Mouse (Mus musculus) ES-Bruce4 (cell line): ENCODE data around the gene Ptprr. TPM values are rescaled to one million over a fixed set of nuclear protein-coding genes. Genes with fewer than 3 reads are reported as not detected.
A peak's percentile ranks its signal among the peaks of the same experiment; 100 is the strongest.

Experiments
- H3K27ac ChIP-seq: 2 replicates; pipeline ENCODE4 v1.5.1; 2012; ENCODE audit warnings: low read length, inconsistent platforms; ENCODE audit not compliant: insufficient read depth
- H3K27me3 ChIP-seq: 2 replicates; pipeline ENCODE4 v1.6.1; 2012; ENCODE audit warnings: mild to moderate bottlenecking, low read length, inconsistent platforms; ENCODE audit not compliant: control insufficient read depth, poor library complexity, insufficient read depth, severe bottlenecking
- H3K36me3 ChIP-seq: 2 replicates; pipeline ENCODE4 v1.6.1; 2012; ENCODE audit warnings: inconsistent platforms, mild to moderate bottlenecking, low read length, moderate library complexity; ENCODE audit not compliant: control insufficient read depth, poor library complexity, insufficient read depth, severe bottlenecking
- H3K4me1 ChIP-seq: one replicate; pipeline ENCODE4 v1.8.1; 2011; ENCODE audit warnings: low read length; ENCODE audit not compliant: control insufficient read depth, insufficient read depth
- H3K4me3 ChIP-seq: 2 replicates; pipeline ENCODE4 v1.5.1; 2011; ENCODE audit warnings: low read depth, mild to moderate bottlenecking, low read length
- H3K9ac ChIP-seq: 2 replicates; pipeline ENCODE4 v1.6.1; 2012; ENCODE audit warnings: low read depth, mild to moderate bottlenecking, inconsistent platforms; ENCODE audit not compliant: poor library complexity, severe bottlenecking
- H3K9me3 ChIP-seq: replicated peaks from 2 replicates; pipeline ENCODE4 v1.6.1; 2012; ENCODE audit warnings: mild to moderate bottlenecking, low read length, inconsistent platforms; ENCODE audit not compliant: control insufficient read depth, poor library complexity, insufficient read depth, severe bottlenecking
- CTCF ChIP-seq: IDR thresholded peaks from one replicate; pipeline ENCODE4 v1.8.1; 2011; ENCODE audit warnings: low read depth, low read length
- EP300 ChIP-seq: IDR thresholded peaks from 2 replicates; pipeline ENCODE4 v1.6.1; 2011; ENCODE audit warnings: low read depth, low read length; ENCODE audit not compliant: insufficient read depth
- POLR2A ChIP-seq: IDR thresholded peaks from one replicate; pipeline ENCODE4 v1.8.1; 2011; ENCODE audit warnings: low read length; ENCODE audit not compliant: insufficient read depth
- polyA plus RNA-seq: library from polyadenylated mRNA; stranded (reverse); fragments of >200 nt; gene quantifications from 2 replicates; pipeline ENCODE4 v1.2.4, GENCODE M21; 2011; ENCODE audit warnings: low read depth; ENCODE audit not compliant: missing spikeins, insufficient read depth, insufficient read length

Gene Ptprr
- polyA plus RNA-seq, 1 experiment = not detected

DNA sequence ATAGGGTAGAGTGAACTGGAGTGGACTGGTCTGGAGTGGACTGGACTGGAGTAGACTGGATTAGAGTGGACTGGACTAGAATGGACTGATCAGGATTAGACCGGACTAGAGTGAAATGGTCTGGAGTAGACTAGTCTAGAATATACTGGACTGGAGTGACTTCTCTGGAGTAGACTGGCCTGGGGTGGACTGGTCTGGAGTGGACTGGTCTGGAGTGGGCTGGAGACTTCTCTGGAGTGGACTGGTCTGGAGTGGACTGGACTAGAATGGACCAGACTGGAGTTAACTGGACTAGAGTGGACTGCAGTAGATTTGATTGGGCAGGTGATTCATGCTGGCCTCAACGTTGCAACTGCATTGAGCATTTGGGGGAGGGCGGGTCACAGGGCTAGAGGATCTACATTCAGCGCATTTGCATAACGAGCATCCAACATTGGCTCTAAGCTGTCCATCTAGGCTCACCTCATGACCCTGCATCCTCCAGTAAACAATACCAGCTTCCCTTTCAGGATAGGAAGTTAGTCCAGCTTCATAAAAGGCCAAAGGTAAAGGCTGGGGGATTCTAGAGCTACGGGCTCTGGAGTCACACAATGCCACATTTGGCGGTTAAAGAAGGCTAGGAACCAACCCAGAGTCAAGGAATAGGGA lies 268.8 kb downstream of the Ptprr start:
- Histone ChIP-seq H3K9me3 (no peaks in the 10 kb centered on the region), H3K27ac (no peak overlapping the region), H3K4me1 (peaks cover 3% of the 10 kb centered on the region), H3K4me3 (no peak overlapping the region), H3K36me3 (no peaks in the 10 kb centered on the region), H3K27me3 (no peaks in the 10 kb centered on the region), H3K9ac (no peak overlapping the region)
- TF ChIP-seq POLR2A (no peak), CTCF (no peak), EP300 (no peak)

DNA sequence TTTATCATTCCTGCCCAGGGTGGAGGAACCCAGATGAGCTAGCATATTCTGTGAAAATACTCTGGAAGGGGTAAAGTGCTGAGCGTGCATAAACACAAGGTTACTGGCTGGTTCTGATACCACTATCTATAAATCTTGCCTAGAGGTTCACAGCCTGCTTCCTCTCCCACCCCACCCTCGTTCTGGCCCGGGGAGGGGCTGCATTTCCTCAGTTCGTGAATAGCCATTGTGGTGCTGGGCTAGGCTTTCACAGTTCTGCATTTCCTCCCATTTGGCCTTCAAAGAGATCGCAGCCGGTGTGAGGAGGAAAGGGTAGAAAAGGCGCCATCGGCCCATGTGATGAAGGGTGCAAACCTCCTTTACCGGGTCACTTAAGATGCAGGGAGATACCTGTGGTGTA lies 270.1 kb downstream of the Ptprr start:
- TF ChIP-seq EP300 (peak; percentile 36; the same call in 1 of the 2 replicates), POLR2A (no peak)
- no peak overlapping the region for H3K9ac ChIP-seq
- H3K27me3 ChIP-seq = no peaks in the 10 kb centered on the region
- no peak overlapping the region for H3K4me3 ChIP-seq
- H3K4me1 ChIP-seq = peaks cover 3% of the 10 kb centered on the region
- no peak overlapping the region for H3K27ac ChIP-seq
- H3K36me3 ChIP-seq = no peaks in the 10 kb centered on the region
- no peaks in the 10 kb centered on the region for H3K9me3 ChIP-seq

DNA sequence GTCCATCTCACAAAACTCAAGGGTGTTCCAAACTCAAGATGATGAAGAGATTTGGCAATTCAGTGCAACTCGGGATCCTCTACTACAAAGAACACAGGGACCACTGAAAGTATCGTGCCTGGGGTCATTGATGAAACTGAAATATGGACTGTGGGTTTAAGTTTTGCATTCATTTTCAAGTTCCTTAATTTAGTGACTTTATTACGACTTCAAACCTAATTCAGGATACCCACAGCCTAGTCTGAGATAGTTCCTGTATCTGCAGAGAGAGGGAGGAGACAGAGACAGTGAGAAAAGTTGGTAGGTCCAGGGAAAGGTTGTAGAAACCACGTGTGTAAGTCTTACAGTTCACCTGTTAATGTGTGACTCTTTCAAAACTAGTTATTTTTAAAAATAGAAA lies 272.5 kb downstream of the Ptprr start:
- H3K4me3 ChIP-seq = no peak overlapping the region
- H3K9me3 ChIP-seq = no peaks in the 10 kb centered on the region
- no peaks in the 10 kb centered on the region for H3K36me3 ChIP-seq
- no peak overlapping the region for H3K9ac ChIP-seq
- H3K27me3 ChIP-seq = no peaks in the 10 kb centered on the region
- no peak overlapping the region for H3K27ac ChIP-seq
- H3K4me1 ChIP-seq = peaks cover 3% of the 10 kb centered on the region
- no peak for TF ChIP-seq CTCF
- TF ChIP-seq POLR2A = no peak
- TF ChIP-seq EP300 = no peak

DNA sequence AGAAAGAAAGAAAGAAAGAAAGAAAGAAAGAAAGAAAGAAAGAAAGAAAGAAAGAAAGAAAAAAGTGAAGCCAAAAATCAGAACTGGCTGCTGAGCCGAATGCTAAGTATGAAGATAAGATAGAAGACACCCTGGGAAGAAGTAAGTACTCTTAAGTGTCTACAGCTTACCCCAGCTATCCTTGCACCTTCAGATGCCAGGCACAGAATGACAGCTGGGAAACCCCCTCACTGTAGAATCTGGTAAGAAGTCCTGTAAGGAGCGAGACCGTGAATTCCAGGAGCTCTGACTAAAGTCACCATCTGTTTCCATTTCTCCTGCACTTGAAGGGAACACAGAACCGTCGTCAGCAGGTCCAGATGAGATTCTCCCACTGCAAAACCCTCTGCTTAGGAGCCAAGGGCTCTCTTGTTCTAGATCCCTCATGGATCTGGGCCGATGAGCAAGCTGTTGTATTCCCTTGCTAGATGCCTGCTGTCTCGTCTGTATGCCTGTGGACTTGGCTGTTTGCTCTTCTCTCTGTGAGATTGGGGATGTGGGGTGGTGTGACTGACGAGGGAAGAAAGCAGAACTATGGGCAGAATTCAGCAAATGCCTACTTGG lies 273.2 kb downstream of the Ptprr start:
- Histone ChIP-seq H3K9ac (no peak overlapping the region), H3K4me1 (peaks cover 3% of the 10 kb centered on the region)

DNA sequence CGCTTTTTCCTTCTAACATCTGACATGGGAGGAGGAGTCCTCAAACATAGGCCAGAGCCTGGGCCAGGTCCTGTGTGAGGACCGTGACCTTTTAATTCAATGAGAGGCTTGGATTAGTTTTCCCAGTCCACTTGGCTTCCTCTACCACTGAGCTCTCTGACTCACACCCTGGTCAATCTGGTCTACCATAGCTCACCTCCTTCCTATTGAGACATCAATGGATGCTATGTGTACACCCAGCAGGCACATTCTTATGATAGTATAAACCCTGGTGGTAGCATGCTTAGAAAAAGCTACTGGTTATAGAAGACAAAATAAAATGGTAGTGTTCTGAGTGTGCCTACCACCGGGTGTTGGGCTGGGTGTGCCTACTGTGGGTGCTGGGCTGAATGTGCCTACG lies 278.4 kb downstream of the Ptprr start:
- H3K27ac ChIP-seq = no peak overlapping the region

More for the DNA sequence above, 273.2 kb downstream of the Ptprr start:
- Histone ChIP-seq H3K4me3 (no peak overlapping the region), H3K27me3 (no peaks in the 10 kb centered on the region), H3K9me3 (no peaks in the 10 kb centered on the region), H3K36me3 (no peaks in the 10 kb centered on the region), H3K27ac (no peak overlapping the region)
- TF ChIP-seq CTCF (no peak), EP300 (no peak), POLR2A (no peak)

DNA sequence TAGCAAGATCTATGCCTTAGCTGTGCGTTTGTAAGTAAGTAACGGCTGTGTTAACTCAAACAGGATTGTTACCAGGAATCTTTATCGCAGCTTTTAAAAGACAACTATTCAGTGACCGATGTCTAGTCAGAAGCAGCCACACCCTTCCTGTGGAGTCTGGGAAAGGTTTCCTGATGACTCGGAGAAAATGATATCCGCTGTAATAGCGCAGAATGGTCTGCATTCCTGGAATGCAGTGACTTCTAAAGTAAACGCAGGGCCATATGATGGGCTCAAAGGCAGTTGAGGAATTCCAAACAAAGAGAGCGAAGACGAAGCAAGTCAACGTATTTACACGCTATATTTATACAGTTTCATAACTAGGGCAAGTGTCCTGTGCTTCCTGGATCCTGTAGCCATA lies 279.8 kb downstream of the Ptprr start:
- Histone ChIP-seq H3K27ac (no peak overlapping the region), H3K36me3 (no peaks in the 10 kb centered on the region), H3K4me1 (no peaks in the 10 kb centered on the region), H3K9me3 (no peaks in the 10 kb centered on the region), H3K4me3 (no peak overlapping the region), H3K9ac (no peak overlapping the region), H3K27me3 (peaks cover 11% of the 10 kb centered on the region)
- TF ChIP-seq CTCF (no peak), EP300 (no peak), POLR2A (no peak)

More for the DNA sequence above, 278.4 kb downstream of the Ptprr start:
- H3K9ac ChIP-seq = no peak overlapping the region
- peaks cover 11% of the 10 kb centered on the region for H3K27me3 ChIP-seq
- H3K9me3 ChIP-seq = no peaks in the 10 kb centered on the region
- TF ChIP-seq POLR2A (no peak), CTCF (no peak), EP300 (no peak)
- no peaks in the 10 kb centered on the region for H3K4me1 ChIP-seq
- H3K36me3 ChIP-seq = no peaks in the 10 kb centered on the region
- H3K4me3 ChIP-seq = no peak overlapping the region
